Mouse (Mus musculus): ENCODE results near the gene Mettl13. TPM values are rescaled to one million over a fixed set of nuclear protein-coding genes. Genes with fewer than 3 reads are reported as not detected.

Gene Mettl13
- polyA plus RNA-seq, 1 experiment, result 15.0 TPM

- Histone ChIP-seq H3K9me3 (replicated peaks; ENCODE audit: control insufficient read depth, insufficient read depth, low read length, poor library complexity, severe bottlenecking) (no peaks in the 10 kb centered on the region), H3K4me3 (ENCODE audit: low read depth, low read length) (no peak overlapping the region), H3K9ac (ENCODE audit: low read depth, poor library complexity, severe bottlenecking) (no peak overlapping the region), H3K36me3 (ENCODE audit: control insufficient read depth, insufficient read depth, low read length, poor library complexity, severe bottlenecking) (no peaks in the 10 kb centered on the region), H3K27ac (ENCODE audit: insufficient read depth, low read length) (no peak overlapping the region), H3K27me3 (ENCODE audit: control insufficient read depth, insufficient read depth, low read length, poor library complexity, severe bottlenecking) (no peaks in the 10 kb centered on the region), H3K4me1 (ENCODE audit: control insufficient read depth, insufficient read depth, low read length) (peaks cover 2% of the 10 kb centered on the region)
- TF ChIP-seq EP300 (IDR thresholded peaks at IDR 0.05; ENCODE audit: insufficient read depth, low read depth, low read length) (no peak), CTCF (IDR thresholded peaks at IDR 0.05; ENCODE audit: low read depth, low read length) (no peak), POLR2A (IDR thresholded peaks at IDR 0.05; ENCODE audit: insufficient read depth, low read length) (no peak)
These were observed 37.9 kb upstream of the Mettl13 start for GRCm38 (mm10) chr1:162586282-162586681.

GRCm38 (mm10) chr1:162582884-162583283, 34.5 kb upstream of the Mettl13 start:
- H3K36me3 ChIP-seq (ENCODE audit: control insufficient read depth, insufficient read depth, low read length, poor library complexity, severe bottlenecking), result no peaks in the 10 kb centered on the region
- H3K9ac ChIP-seq (ENCODE audit: low read depth, poor library complexity, severe bottlenecking), result no peak overlapping the region
- H3K4me3 ChIP-seq (ENCODE audit: low read depth, low read length), result no peak overlapping the region
- H3K27me3 ChIP-seq (ENCODE audit: control insufficient read depth, insufficient read depth, low read length, poor library complexity, severe bottlenecking), result no peaks in the 10 kb centered on the region
- no peaks in the 10 kb centered on the region for H3K4me1 ChIP-seq (ENCODE audit: control insufficient read depth, insufficient read depth, low read length)
- TF ChIP-seq POLR2A (IDR thresholded peaks at IDR 0.05; ENCODE audit: insufficient read depth, low read length) (no peak), CTCF (IDR thresholded peaks at IDR 0.05; ENCODE audit: low read depth, low read length) (no peak), EP300 (IDR thresholded peaks at IDR 0.05; ENCODE audit: insufficient read depth, low read depth, low read length) (no peak)
- no peak overlapping the region for H3K27ac ChIP-seq (ENCODE audit: insufficient read depth, low read length)
- H3K9me3 ChIP-seq (replicated peaks; ENCODE audit: control insufficient read depth, insufficient read depth, low read length, poor library complexity, severe bottlenecking), result no peaks in the 10 kb centered on the region

- no peak for TF ChIP-seq CTCF (IDR thresholded peaks at IDR 0.05; ENCODE audit: low read depth, low read length)
- TF ChIP-seq POLR2A (IDR thresholded peaks at IDR 0.05; ENCODE audit: insufficient read depth, low read length), result no peak
- no peak for TF ChIP-seq EP300 (IDR thresholded peaks at IDR 0.05; ENCODE audit: insufficient read depth, low read depth, low read length)
- Histone ChIP-seq H3K36me3 (ENCODE audit: control insufficient read depth, insufficient read depth, low read length, poor library complexity, severe bottlenecking) (no peaks in the 10 kb centered on the region; the same call in 1 of the 2 replicates), H3K4me3 (ENCODE audit: low read depth, low read length) (no peak overlapping the region), H3K9me3 (replicated peaks; ENCODE audit: control insufficient read depth, insufficient read depth, low read length, poor library complexity, severe bottlenecking) (peaks cover 3% of the 10 kb centered on the region; the same call in 1 of the 2 replicates), H3K27ac (ENCODE audit: insufficient read depth, low read length) (no peak overlapping the region), H3K4me1 (ENCODE audit: control insufficient read depth, insufficient read depth, low read length) (no peaks in the 10 kb centered on the region), H3K9ac (ENCODE audit: low read depth, poor library complexity, severe bottlenecking) (no peak overlapping the region), H3K27me3 (ENCODE audit: control insufficient read depth, insufficient read depth, low read length, poor library complexity, severe bottlenecking) (no peaks in the 10 kb centered on the region)
These were observed 26.7 kb upstream of the Mettl13 start for GRCm38 (mm10) chr1:162575098-162575497.

GRCm38 (mm10) chr1:162570931-162571601, 22.7 kb upstream of the Mettl13 start:
- Histone ChIP-seq H3K36me3 (ENCODE audit: control insufficient read depth, insufficient read depth, low read length, poor library complexity, severe bottlenecking) (no peaks in the 10 kb centered on the region; the same call in 1 of the 2 replicates), H3K27me3 (ENCODE audit: control insufficient read depth, insufficient read depth, low read length, poor library complexity, severe bottlenecking) (no peaks in the 10 kb centered on the region), H3K4me1 (ENCODE audit: control insufficient read depth, insufficient read depth, low read length) (no peaks in the 10 kb centered on the region), H3K9ac (ENCODE audit: low read depth, poor library complexity, severe bottlenecking) (peak overlapping the region; percentile 88), H3K27ac (ENCODE audit: insufficient read depth, low read length) (no peak overlapping the region), H3K9me3 (replicated peaks; ENCODE audit: control insufficient read depth, insufficient read depth, low read length, poor library complexity, severe bottlenecking) (peaks cover 3% of the 10 kb centered on the region; the same call in 1 of the 2 replicates), H3K4me3 (ENCODE audit: low read depth, low read length) (peak overlapping the region; percentile 99)
- TF ChIP-seq EP300 (IDR thresholded peaks at IDR 0.05; ENCODE audit: insufficient read depth, low read depth, low read length) (no peak), POLR2A (IDR thresholded peaks at IDR 0.05; ENCODE audit: insufficient read depth, low read length) (no peak), CTCF (IDR thresholded peaks at IDR 0.05; ENCODE audit: low read depth, low read length) (no peak)

GRCm38 (mm10) chr1:162570260-162570748, 22.0 kb upstream of the Mettl13 start, which contains the start of gene Vamp4:
Gene Vamp4, plus strand, starts transcription at chr1:162570515.
- Histone ChIP-seq H3K4me3 (ENCODE audit: low read depth, low read length) (peak within 1 kb of the TSS; percentile 99), H3K9ac (ENCODE audit: low read depth, poor library complexity, severe bottlenecking) (peak within 1 kb of the TSS; percentile 89)
- 0 out of 2 replicates have a peak, but pooled peaks have one; percentile 24 for TF ChIP-seq EP300 (IDR thresholded peaks at IDR 0.05; ENCODE audit: insufficient read depth, low read depth, low read length)
- peak; percentile 60 for TF ChIP-seq POLR2A (IDR thresholded peaks at IDR 0.05; ENCODE audit: insufficient read depth, low read length)
- no peak for TF ChIP-seq CTCF (IDR thresholded peaks at IDR 0.05; ENCODE audit: low read depth, low read length)

GRCm38 (mm10) chr1:162567351-162567750, 19.0 kb upstream of the Mettl13 start:
- H3K9ac ChIP-seq (ENCODE audit: low read depth, poor library complexity, severe bottlenecking), result no peak overlapping the region

More at GRCm38 (mm10) chr1:162570260-162570748, 22.0 kb upstream of the Mettl13 start, which contains the start of gene Vamp4:
- Histone ChIP-seq H3K4me1 (ENCODE audit: control insufficient read depth, insufficient read depth, low read length) (no peaks in the 10 kb centered on the region), H3K9me3 (replicated peaks; ENCODE audit: control insufficient read depth, insufficient read depth, low read length, poor library complexity, severe bottlenecking) (peaks cover 3% of the 10 kb centered on the region; the same call in 1 of the 2 replicates), H3K27me3 (ENCODE audit: control insufficient read depth, insufficient read depth, low read length, poor library complexity, severe bottlenecking) (no peaks in the 10 kb centered on the region), H3K27ac (ENCODE audit: insufficient read depth, low read length) (peak within 1 kb of the TSS; percentile 63), H3K36me3 (ENCODE audit: control insufficient read depth, insufficient read depth, low read length, poor library complexity, severe bottlenecking) (no peaks in the 10 kb centered on the region; the same call in 1 of the 2 replicates)

More at GRCm38 (mm10) chr1:162567351-162567750, 19.0 kb upstream of the Mettl13 start:
- H3K9me3 ChIP-seq (replicated peaks; ENCODE audit: control insufficient read depth, insufficient read depth, low read length, poor library complexity, severe bottlenecking), result no peaks in the 10 kb centered on the region
- no peaks in the 10 kb centered on the region; the same call in 1 of the 2 replicates for H3K27me3 ChIP-seq (ENCODE audit: control insufficient read depth, insufficient read depth, low read length, poor library complexity, severe bottlenecking)
- H3K27ac ChIP-seq (ENCODE audit: insufficient read depth, low read length), result no peak overlapping the region
- no peaks in the 10 kb centered on the region for H3K4me1 ChIP-seq (ENCODE audit: control insufficient read depth, insufficient read depth, low read length)
- H3K36me3 ChIP-seq (ENCODE audit: control insufficient read depth, insufficient read depth, low read length, poor library complexity, severe bottlenecking), result no peaks in the 10 kb centered on the region
- TF ChIP-seq POLR2A (IDR thresholded peaks at IDR 0.05; ENCODE audit: insufficient read depth, low read length), result no peak
- TF ChIP-seq CTCF (IDR thresholded peaks at IDR 0.05; ENCODE audit: low read depth, low read length), result no peak
- no peak for TF ChIP-seq EP300 (IDR thresholded peaks at IDR 0.05; ENCODE audit: insufficient read depth, low read depth, low read length)
- no peak overlapping the region for H3K4me3 ChIP-seq (ENCODE audit: low read depth, low read length)
